Mouse (Mus musculus): Measurements from ENCODE around the gene Rrnad1. TPM values are rescaled to one million over a fixed set of nuclear protein-coding genes. Genes with fewer than 3 reads are reported as not detected.
A peak's percentile ranks its signal among the peaks of the same experiment; 100 is the strongest.

Rrnad1 gene
- total RNA-seq, 4 experiments from 2014 or later: 17.4 to 23.4 (median 20.6) TPM

- peak; percentile 85 to 98 for DNase-seq (ENCODE audit: low spot score in 2 of 2)
Observed at GRCm38 (mm10) chr3:87885281-87886003, 45.1 kb downstream of the Rrnad1 start, which contains the start of gene Prcc. Gene Prcc (minus strand): TSS chr3:87885608.

GRCm38 (mm10) chr3:87884708-87885251 is 45.7 kb downstream of the Rrnad1 start:
- peak in 1 of 2 experiments; percentile 36 for DNase-seq (ENCODE audit: low spot score in 2 of 2)

- no peak for DNase-seq (ENCODE audit: low spot score in 2 of 2)
Observed at GRCm38 (mm10) chr3:87884291-87884690, 46.2 kb downstream of the Rrnad1 start.

GRCm38 (mm10) chr3:87877730-87878129 is 52.8 kb downstream of the Rrnad1 start:
- no peak for DNase-seq (ENCODE audit: low spot score in 2 of 2)

Other genes starting within 250 kb of the Rrnad1 start
- gene Lrrc71, start 182.1 kb downstream of the Rrnad1 start, total RNA-seq (2022): 1 to 10 TPM in 2 of 4 experiments, under 1 TPM in 2; 0.57 to 2.5 (median 1.3) TPM
- gene Ntrk1, start 135.6 kb downstream of the Rrnad1 start, total RNA-seq (2022): 1 to 10 TPM; 1.9 to 3.0 (median 2.5) TPM
- gene Insrr, start 133.8 kb downstream of the Rrnad1 start, total RNA-seq (2022): 1 to 10 TPM in 2 of 4 experiments, under 1 TPM in 2; 0.66 to 1.6 (median 1.1) TPM
- 10 to 100 TPM in 1 of 4 experiments, 1 to 10 TPM in 3; 8.3 to 10.1 (median 9.5) TPM for gene Pear1, start 106.4 kb downstream of the Rrnad1 start, total RNA-seq (2022)
- not detected for gene Sh2d2a, start 84.0 kb downstream of the Rrnad1 start, total RNA-seq (2022)
- 10 to 100 TPM; 57.8 to 60.1 (median 58.8) TPM for gene Prcc, start 45.1 kb downstream of the Rrnad1 start, total RNA-seq (2022)
- gene Hdgf, start 24.4 kb downstream of the Rrnad1 start, total RNA-seq (2022): 100 to 1,000 TPM; 144 to 158 (median 146) TPM
- 10 to 100 TPM; 49.9 to 59.6 (median 50.5) TPM for gene Mrpl24, start 11.2 kb downstream of the Rrnad1 start, total RNA-seq (2022)
- gene Isg20l2, start 403 bp downstream of the Rrnad1 start, total RNA-seq (2022): 10 to 100 TPM; 13.8 to 14.5 (median 14.1) TPM
- 1 to 10 TPM; 4.9 to 6.5 (median 5.9) TPM for gene Crabp2, start 17.9 kb upstream of the Rrnad1 start, total RNA-seq (2022)
- 1 to 10 TPM; 4.0 to 5.5 (median 5.2) TPM for gene Nes, start 40.4 kb upstream of the Rrnad1 start, total RNA-seq (2022)
- 100 to 1,000 TPM; 230 to 238 (median 233) TPM for gene Bcan, start 69.5 kb upstream of the Rrnad1 start, total RNA-seq (2022)
- gene Hapln2, start 96.9 kb upstream of the Rrnad1 start, total RNA-seq (2022): 10 to 100 TPM; 23.0 to 35.7 (median 32.1) TPM
- 10 to 100 TPM; 16.7 to 19.5 (median 18.1) TPM for gene Gpatch4, start 112.4 kb upstream of the Rrnad1 start, total RNA-seq (2022)
- 10 to 100 TPM; 75.8 to 85.5 (median 78.9) TPM for gene Naxe, start 127.8 kb upstream of the Rrnad1 start, total RNA-seq (2022)
- not detected for gene Ttc24, start 147.6 kb upstream of the Rrnad1 start, total RNA-seq (2022)
- gene Iqgap3, start 151.3 kb upstream of the Rrnad1 start, total RNA-seq (2022): 1 to 10 TPM in 1 of 4 experiments, under 1 TPM in 3; 0.28 to 1.2 (median 0.61) TPM
- 100 to 1,000 TPM; 190 to 208 (median 194) TPM for gene Mef2d, start 211.7 kb upstream of the Rrnad1 start, total RNA-seq (2022)

Data from left cerebral cortex, adult 8-10 months (tissue).